Mouse (Mus musculus): ENCODE data around the gene Cib1. TPM values are rescaled to one million over a fixed set of nuclear protein-coding genes. Genes with fewer than 3 reads are reported as not detected.

Gene Cib1
- total and polyA plus RNA-seq, 2 experiments: 51.7 to 114 TPM

DNA sequence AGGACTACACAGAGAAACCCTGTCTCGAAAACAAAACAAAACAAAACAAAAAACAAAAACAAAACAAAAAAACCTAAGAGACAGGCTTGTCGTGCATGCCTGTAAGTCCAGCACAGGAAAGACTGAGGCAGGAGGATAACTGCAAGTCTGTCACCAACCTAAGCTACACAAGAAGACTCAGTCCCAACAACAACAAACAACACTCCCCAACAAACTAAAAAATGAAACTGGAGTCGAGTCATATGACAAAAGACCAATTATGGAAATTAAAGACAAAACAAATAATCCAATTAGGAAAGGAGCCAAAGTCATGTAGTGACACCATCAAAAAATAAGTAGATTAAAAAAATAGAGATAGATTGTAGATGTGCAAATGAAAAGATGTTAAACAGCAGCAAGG lies 52.4 kb downstream of the Cib1 start:
- no peak overlapping the region for H3K9ac ChIP-seq (ENCODE audit: low read depth, low read length)
- H3K4me1 ChIP-seq (ENCODE audit: control insufficient read depth, insufficient read depth, low read length): peaks cover 6% of the 10 kb centered on the region; the same call in 1 of the 2 replicates
- no peak overlapping the region for H3K27ac ChIP-seq (replicated peaks; ENCODE audit: insufficient read depth, low read depth, low read length)
- 91% methylated on average over 3 of the region's 3 CpGs for WGBS
- H3K27me3 ChIP-seq (ENCODE audit: control insufficient read depth, insufficient read depth, low read length): no peaks in the 10 kb centered on the region
- H3K4me3 ChIP-seq (ENCODE audit: insufficient read depth, low read depth, low read length): no peak overlapping the region
- H3K36me3 ChIP-seq (ENCODE audit: control insufficient read depth, insufficient read depth, low read length): no peaks in the 10 kb centered on the region
- no peak for DNase-seq (ENCODE audit: extremely low read depth, low read depth, low spot score)
- H3K79me2 ChIP-seq (ENCODE audit: control insufficient read depth, insufficient read depth, low read length): no peaks in the 10 kb centered on the region
- TF ChIP-seq CTCF (IDR thresholded peaks at IDR 0.05; ENCODE audit: low read depth, low read length) (no peak), POLR2A (IDR thresholded peaks at IDR 0.05; ENCODE audit: extremely low read depth, insufficient read depth, low read length) (no peak)

- H3K27me3 ChIP-seq (ENCODE audit: control insufficient read depth, insufficient read depth, low read length): no peaks in the 10 kb centered on the region
- DNase-seq (ENCODE audit: extremely low read depth, low read depth, low spot score): no peak
- 90% methylated on average over 6 of the region's 6 CpGs for WGBS
- no peak overlapping the region for H3K9ac ChIP-seq (ENCODE audit: low read depth, low read length)
- H3K79me2 ChIP-seq (ENCODE audit: control insufficient read depth, insufficient read depth, low read length): no peaks in the 10 kb centered on the region
- H3K4me3 ChIP-seq (ENCODE audit: insufficient read depth, low read depth, low read length): no peak overlapping the region
- no peak overlapping the region for H3K27ac ChIP-seq (replicated peaks; ENCODE audit: insufficient read depth, low read depth, low read length)
- H3K4me1 ChIP-seq (ENCODE audit: control insufficient read depth, insufficient read depth, low read length): peaks cover 6% of the 10 kb centered on the region; the same call in 1 of the 2 replicates
- H3K36me3 ChIP-seq (ENCODE audit: control insufficient read depth, insufficient read depth, low read length): no peaks in the 10 kb centered on the region
- no peak for TF ChIP-seq CTCF (IDR thresholded peaks at IDR 0.05; ENCODE audit: low read depth, low read length)
- TF ChIP-seq POLR2A (IDR thresholded peaks at IDR 0.05; ENCODE audit: extremely low read depth, insufficient read depth, low read length): no peak
Observed at GRCm38 (mm10) chr7:80179790-80180189, 52.8 kb downstream of the Cib1 start.

DNA sequence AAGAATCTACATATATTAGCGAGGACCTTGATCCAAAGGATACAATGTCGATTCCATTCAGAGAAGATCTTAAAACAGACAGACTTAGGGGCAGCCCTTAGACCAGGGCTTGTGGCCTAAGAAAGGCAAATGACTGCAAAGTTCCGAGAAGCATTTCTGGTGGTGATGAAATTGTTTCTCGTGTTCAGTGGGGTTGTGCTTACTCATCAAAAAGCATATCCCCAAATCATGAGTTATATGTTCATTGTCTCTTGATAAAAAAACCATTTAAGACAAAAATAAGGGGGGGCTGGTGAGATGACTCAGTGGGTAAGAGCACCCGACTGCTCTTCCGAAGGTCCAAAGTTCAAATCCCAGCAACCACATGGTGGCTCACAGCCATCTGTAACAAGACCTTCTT lies 53.3 kb downstream of the Cib1 start:
- no peak for DNase-seq (ENCODE audit: extremely low read depth, low read depth, low spot score)
- TF ChIP-seq POLR2A (IDR thresholded peaks at IDR 0.05; ENCODE audit: extremely low read depth, insufficient read depth, low read length) (no peak), CTCF (IDR thresholded peaks at IDR 0.05; ENCODE audit: low read depth, low read length) (no peak)
- Histone ChIP-seq H3K79me2 (ENCODE audit: control insufficient read depth, insufficient read depth, low read length) (no peaks in the 10 kb centered on the region), H3K36me3 (ENCODE audit: control insufficient read depth, insufficient read depth, low read length) (no peaks in the 10 kb centered on the region), H3K27me3 (ENCODE audit: control insufficient read depth, insufficient read depth, low read length) (no peaks in the 10 kb centered on the region), H3K4me3 (ENCODE audit: insufficient read depth, low read depth, low read length) (no peak overlapping the region), H3K9ac (ENCODE audit: low read depth, low read length) (no peak overlapping the region), H3K4me1 (ENCODE audit: control insufficient read depth, insufficient read depth, low read length) (0 out of 2 replicates have a peak, but pooled peaks cover 4% of the 10 kb centered on the region), H3K27ac (replicated peaks; ENCODE audit: insufficient read depth, low read depth, low read length) (no peak overlapping the region)
- 78% methylated on average over 6 of the region's 6 CpGs for WGBS

- 93% methylated on average over 10 of the region's 10 CpGs for WGBS
- no peak for DNase-seq (ENCODE audit: extremely low read depth, low read depth, low spot score)
- H3K27ac ChIP-seq (replicated peaks; ENCODE audit: insufficient read depth, low read depth, low read length): no peak overlapping the region
Observed at GRCm38 (mm10) chr7:80178037-80178729, 54.4 kb downstream of the Cib1 start.

GRCm38 (mm10) chr7:80177438-80177837 lies 55.2 kb downstream of the Cib1 start:
- no peaks in the 10 kb centered on the region for H3K36me3 ChIP-seq (ENCODE audit: control insufficient read depth, insufficient read depth, low read length)
- no peaks in the 10 kb centered on the region for H3K27me3 ChIP-seq (ENCODE audit: control insufficient read depth, insufficient read depth, low read length)
- DNase-seq (ENCODE audit: extremely low read depth, low read depth, low spot score): no peak
- 96% methylated on average over 3 of the region's 3 CpGs for WGBS
- 0 out of 2 replicates have a peak, but pooled peaks cover 4% of the 10 kb centered on the region for H3K4me1 ChIP-seq (ENCODE audit: control insufficient read depth, insufficient read depth, low read length)
- H3K4me3 ChIP-seq (ENCODE audit: insufficient read depth, low read depth, low read length): no peak overlapping the region
- H3K79me2 ChIP-seq (ENCODE audit: control insufficient read depth, insufficient read depth, low read length): no peaks in the 10 kb centered on the region
- no peak overlapping the region for H3K9ac ChIP-seq (ENCODE audit: low read depth, low read length)
- TF ChIP-seq CTCF (IDR thresholded peaks at IDR 0.05; ENCODE audit: low read depth, low read length) (no peak), POLR2A (IDR thresholded peaks at IDR 0.05; ENCODE audit: extremely low read depth, insufficient read depth, low read length) (no peak)
- H3K27ac ChIP-seq (replicated peaks; ENCODE audit: insufficient read depth, low read depth, low read length): no peak overlapping the region

More at GRCm38 (mm10) chr7:80178037-80178729, 54.4 kb downstream of the Cib1 start:
- no peaks in the 10 kb centered on the region for H3K36me3 ChIP-seq (ENCODE audit: control insufficient read depth, insufficient read depth, low read length)
- H3K4me3 ChIP-seq (ENCODE audit: insufficient read depth, low read depth, low read length): no peak overlapping the region
- no peaks in the 10 kb centered on the region for H3K27me3 ChIP-seq (ENCODE audit: control insufficient read depth, insufficient read depth, low read length)
- H3K9ac ChIP-seq (ENCODE audit: low read depth, low read length): no peak overlapping the region
- TF ChIP-seq POLR2A (IDR thresholded peaks at IDR 0.05; ENCODE audit: extremely low read depth, insufficient read depth, low read length): no peak
- no peak for TF ChIP-seq CTCF (IDR thresholded peaks at IDR 0.05; ENCODE audit: low read depth, low read length)
- H3K79me2 ChIP-seq (ENCODE audit: control insufficient read depth, insufficient read depth, low read length): no peaks in the 10 kb centered on the region
- 0 out of 2 replicates have a peak, but pooled peaks cover 4% of the 10 kb centered on the region for H3K4me1 ChIP-seq (ENCODE audit: control insufficient read depth, insufficient read depth, low read length)

Other genes starting within 250 kb of the Cib1 start
- gene Zfp710, start 208.0 kb downstream of the Cib1 start, total RNA-seq (2014; rRNA removed): 5.4 and 5.6 TPM in 2 replicates
- 9.7 and 12.7 TPM in 2 replicates for gene Zfp710, start 208.0 kb downstream of the Cib1 start, polyA plus RNA-seq (2012; rRNA removed)
- gene Idh2, start 117.4 kb downstream of the Cib1 start, total RNA-seq (2014; rRNA removed): 177 and 195 TPM in 2 replicates
- 163 and 164 TPM in 2 replicates for gene Idh2, start 117.4 kb downstream of the Cib1 start, polyA plus RNA-seq (2012; rRNA removed)
- gene Sema4b, start 46.0 kb downstream of the Cib1 start, total RNA-seq (2014; rRNA removed): 3.7 and 5.4 TPM in 2 replicates
- gene Sema4b, start 46.0 kb downstream of the Cib1 start, polyA plus RNA-seq (2012; rRNA removed): 4.0 and 4.4 TPM in 2 replicates
- 1.2 and 1.9 TPM in 2 replicates for gene Gdpgp1, start 52 bp upstream of the Cib1 start, total RNA-seq (2014; rRNA removed)
- gene Gdpgp1, start 52 bp upstream of the Cib1 start, polyA plus RNA-seq (2012; rRNA removed): 2.1 and 2.2 TPM in 2 replicates
- gene Ttll13, start 13.6 kb upstream of the Cib1 start, total RNA-seq (2014; rRNA removed): 0.40 and 0.46 TPM in 2 replicates
- 0.57 and 0.95 TPM in 2 replicates for gene Ttll13, start 13.6 kb upstream of the Cib1 start, polyA plus RNA-seq (2012; rRNA removed)
- gene Ngrn, start 28.4 kb upstream of the Cib1 start, total RNA-seq (2014; rRNA removed): 25.2 and 29.7 TPM in 2 replicates
- 15.5 and 16.8 TPM in 2 replicates for gene Ngrn, start 28.4 kb upstream of the Cib1 start, polyA plus RNA-seq (2012; rRNA removed)
- gene Vps33b, start 36.8 kb upstream of the Cib1 start, total RNA-seq (2014; rRNA removed): 5.7 and 9.1 TPM in 2 replicates
- 4.8 and 6.1 TPM in 2 replicates for gene Vps33b, start 36.8 kb upstream of the Cib1 start, polyA plus RNA-seq (2012; rRNA removed)
- gene Prc1, start 61.6 kb upstream of the Cib1 start, total RNA-seq (2014; rRNA removed): 0.74 and 1.5 TPM in 2 replicates
- gene Prc1, start 61.6 kb upstream of the Cib1 start, polyA plus RNA-seq (2012; rRNA removed): 0.21 and 0.32 TPM in 2 replicates
- gene Rccd1, start 91.6 kb upstream of the Cib1 start, total RNA-seq (2014; rRNA removed): 1.2 and 1.5 TPM in 2 replicates
- gene Rccd1, start 91.6 kb upstream of the Cib1 start, polyA plus RNA-seq (2012; rRNA removed): 2.9 and 3.8 TPM in 2 replicates
- gene Unc45a, start 108.2 kb upstream of the Cib1 start, total RNA-seq (2014; rRNA removed): 8.6 and 8.9 TPM in 2 replicates
- gene Unc45a, start 108.2 kb upstream of the Cib1 start, polyA plus RNA-seq (2012; rRNA removed): 19.1 and 21.5 TPM in 2 replicates
- 6.9 and 8.7 TPM in 2 replicates for gene Hddc3, start 110.3 kb upstream of the Cib1 start, total RNA-seq (2014; rRNA removed)
- 28.3 and 58.2 TPM in 2 replicates for gene Hddc3, start 110.3 kb upstream of the Cib1 start, polyA plus RNA-seq (2012; rRNA removed)
- gene Man2a2, start 138.6 kb upstream of the Cib1 start, total RNA-seq (2014; rRNA removed): 9.3 and 13.2 TPM in 2 replicates
- 26.5 and 45.6 TPM in 2 replicates for gene Man2a2, start 138.6 kb upstream of the Cib1 start, polyA plus RNA-seq (2012; rRNA removed)
- gene Fes, start 155.1 kb upstream of the Cib1 start, total RNA-seq (2014; rRNA removed): 4.6 and 9.9 TPM in 2 replicates
- 5.8 and 9.6 TPM in 2 replicates for gene Fes, start 155.1 kb upstream of the Cib1 start, polyA plus RNA-seq (2012; rRNA removed)
- gene Furin, start 172.6 kb upstream of the Cib1 start, total RNA-seq (2014; rRNA removed): 26.5 and 42.6 TPM in 2 replicates
- gene Furin, start 172.6 kb upstream of the Cib1 start, polyA plus RNA-seq (2012; rRNA removed): 152 and 163 TPM in 2 replicates

Data from liver, adult 2 months (tissue).